Mouse (Mus musculus) cerebral cortex, adult 2 months (tissue): ENCODE measurements around the gene Tbc1d20.

Experiments
- WGBS: fragments of 180-500 bp; shearing (Covaris S2); methylation state at CpG from one replicate; pipeline ENCODE4 v1.1.7; 2018; 5-methylcytosine and 5-hydroxymethylcytosine counted together

Gene Tbc1d20

GRCm38 (mm10) chr2:152359616-152360015, 66.0 kb downstream of the Tbc1d20 start:
- 85% methylated on average over 5 of the region's 5 CpGs for WGBS

- WGBS = 60% methylated on average over 7 of the region's 7 CpGs
These were observed 66.7 kb downstream of the Tbc1d20 start for GRCm38 (mm10) chr2:152360271-152360775.

- WGBS = 90% methylated on average over 8 of the region's 8 CpGs
These were observed 67.6 kb downstream of the Tbc1d20 start for GRCm38 (mm10) chr2:152361193-152361592.
